Mouse (Mus musculus) megakaryocyte progenitor cell, adult 5-6 weeks (primary cell): ENCODE measurements around the gene Sh2d7. TPM values are rescaled to one million over a fixed set of nuclear protein-coding genes. Genes with fewer than 3 reads are reported as not detected.

Source experiments
- total RNA-seq, 2 experiments: library from RNA; stranded (forward) in 1 of 2; stranded (reverse) in 1 of 2; fragments of 157-497, 149-512 nt in 1 of 2; fragments of 200-1000 nt in 1 of 2; gene quantifications; 2 replicates each; pipeline versions ENCODE4 v1.2.3 to v1.2.4; 2015 to 2017

The Sh2d7 gene
- total RNA-seq, 2 experiments from 2014 or later, result not detected

Other genes with a start within 250 kb of the Sh2d7 start
- gene Dmxl2, start 37.4 kb upstream of the Sh2d7 start, total RNA-seq (2015), result 9.8 and 13.9 TPM in 2 replicates
- 10.3 and 12.6 TPM in 2 replicates for gene Dmxl2, start 37.4 kb upstream of the Sh2d7 start, total RNA-seq (2017)
- 2.0 and 2.4 TPM in 2 replicates for gene Cib2, start 21.2 kb downstream of the Sh2d7 start, total RNA-seq (2015)
- 1.2 and 1.3 TPM in 2 replicates for gene Cib2, start 21.2 kb downstream of the Sh2d7 start, total RNA-seq (2017)
- 126 and 142 TPM in 2 replicates for gene Idh3a, start 47.4 kb downstream of the Sh2d7 start, total RNA-seq (2015)
- 74.5 and 85.5 TPM in 2 replicates for gene Idh3a, start 47.4 kb downstream of the Sh2d7 start, total RNA-seq (2017)
- gene Acsbg1, start 122.9 kb downstream of the Sh2d7 start, total RNA-seq (2015), result not detected in 2 replicates
- 0.20 and 2.9 TPM in 2 replicates for gene Acsbg1, start 122.9 kb downstream of the Sh2d7 start, total RNA-seq (2017)
- 0.51 and 1.4 TPM in 2 replicates for gene Dnaja4, start 159.9 kb downstream of the Sh2d7 start, total RNA-seq (2015)
- 1.3 and 1.8 TPM in 2 replicates for gene Dnaja4, start 159.9 kb downstream of the Sh2d7 start, total RNA-seq (2017)
- 127 and 129 TPM in 2 replicates for gene Wdr61, start 195.5 kb downstream of the Sh2d7 start, total RNA-seq (2015)
- 68.9 and 94.4 TPM in 2 replicates for gene Wdr61, start 195.5 kb downstream of the Sh2d7 start, total RNA-seq (2017)
- not detected in 2 replicates for gene Crabp1, start 225.8 kb downstream of the Sh2d7 start, total RNA-seq (2015)
- gene Crabp1, start 225.8 kb downstream of the Sh2d7 start, total RNA-seq (2017), result not detected in 2 replicates